Mouse (Mus musculus): ENCODE measurements around the gene E330017A01Rik.

The E330017A01Rik gene

DNA sequence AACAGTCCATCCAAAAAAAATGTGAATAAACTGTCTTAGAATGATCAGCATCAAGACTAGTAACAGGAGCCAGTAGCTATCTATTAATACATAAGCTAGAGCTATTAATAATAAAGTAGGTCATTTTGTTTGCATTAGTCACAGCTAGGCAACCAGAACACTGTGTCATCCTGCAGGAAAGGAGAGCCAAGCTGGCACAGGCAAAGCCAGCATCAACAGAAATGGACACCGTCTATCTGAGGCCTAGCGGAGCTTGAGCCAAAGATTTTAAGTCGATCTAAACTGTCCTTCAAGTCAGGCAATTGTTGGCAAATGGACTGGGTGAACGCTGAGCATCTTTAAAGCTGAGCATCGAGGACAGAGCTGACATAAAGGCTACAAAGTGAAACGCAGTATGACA lies 37.7 kb downstream of the E330017A01Rik start:
- DNase-seq (ENCODE audit: extremely low spot score, low read depth, low spot score), result no peak

GRCm38 (mm10) chr16:58591299-58591698 lies 47.2 kb downstream of the E330017A01Rik start:
- DNase-seq (ENCODE audit: extremely low spot score, low read depth, low spot score), result no peak

DNA sequence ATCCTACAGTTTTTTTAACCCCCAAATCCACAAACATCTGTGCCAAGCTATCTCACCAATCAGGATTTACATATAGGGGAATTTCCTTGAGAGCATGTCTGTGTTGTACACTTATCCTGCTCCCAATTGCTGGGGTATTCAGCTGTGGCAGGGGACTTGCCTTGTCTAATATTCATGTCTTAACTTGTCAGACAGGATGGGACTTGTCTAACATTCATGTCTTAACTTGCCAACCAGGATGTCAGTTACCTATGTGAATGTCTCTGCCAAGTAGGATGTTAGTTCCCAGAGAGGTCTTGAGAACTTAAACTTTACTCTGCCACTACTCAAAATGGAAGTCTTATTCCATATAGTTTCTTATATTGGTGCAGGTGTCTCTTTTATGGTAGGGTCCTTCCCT lies 49.1 kb downstream of the E330017A01Rik start:
- DNase-seq (ENCODE audit: extremely low spot score, low read depth, low spot score), result no peak

Measured in hindlimb bud, embryonic 11.5 days (tissue).